Mouse (Mus musculus) embryonic facial prominence, embryonic 11.5 days (tissue): Measurements from ENCODE around the gene Aktip. TPM values are rescaled to one million over a fixed set of nuclear protein-coding genes. Genes with fewer than 3 reads are reported as not detected.

ENCODE experiments used
- ATAC-seq: fragments of 200-750 bp; cut with Nextera tagmentation; replicated peaks from 2 replicates; pipeline ENCODE4 v1.8.0; 2017; ENCODE audit warnings: low read depth; ENCODE audit not compliant: insufficient number of reproducible peaks, low FRiP score, low TSS enrichment
- DNase-seq: peaks from one replicate; pipeline ENCODE4 v3.0.0-alpha.2; 2015; ENCODE audit warnings: low spot score
- H3K27ac ChIP-seq: fragments of 300-500 bp; sonication (generic); replicated peaks from 2 replicates; pipeline ENCODE4 v1.5.1; 2014; ENCODE audit warnings: mild to moderate bottlenecking, low read depth, low read length, control low read depth
- H3K27me3 ChIP-seq: fragments of 300-500 bp; sonication (generic); 2 replicates; pipeline ENCODE4 v1.6.1; 2014; ENCODE audit warnings: mild to moderate bottlenecking, low read length, moderate library complexity, mixed read lengths; ENCODE audit not compliant: control insufficient read depth, insufficient read depth
- H3K36me3 ChIP-seq: fragments of 300-500 bp; sonication (generic); replicated peaks from 2 replicates; pipeline ENCODE4 v1.6.1; 2014; ENCODE audit warnings: low read depth, mild to moderate bottlenecking, low read length, moderate library complexity, mixed read lengths; ENCODE audit not compliant: control insufficient read depth, insufficient read depth
- H3K4me1 ChIP-seq: fragments of 300-500 bp; sonication (generic); 2 replicates; pipeline ENCODE4 v1.6.1; 2014; ENCODE audit warnings: low read length, mixed read lengths; ENCODE audit not compliant: control insufficient read depth, insufficient read depth
- H3K4me2 ChIP-seq: fragments of 300-500 bp; sonication (generic); 2 replicates; pipeline ENCODE4 v1.6.1; 2014; ENCODE audit warnings: low read depth, mild to moderate bottlenecking, control low read depth, low read length, moderate library complexity
- H3K4me3 ChIP-seq: fragments of 300-500 bp; sonication (generic); 2 replicates; pipeline ENCODE4 v1.5.1; 2014; ENCODE audit warnings: low read depth, low read length, control low read depth
- H3K9ac ChIP-seq: fragments of 300-500 bp; sonication (generic); replicated peaks from 2 replicates; pipeline ENCODE4 v1.6.1; 2014; ENCODE audit warnings: mild to moderate bottlenecking, control low read depth, low read length
- H3K9me3 ChIP-seq: fragments of 300-500 bp; sonication (generic); replicated peaks from 2 replicates; pipeline ENCODE4 v1.6.1; 2016; ENCODE audit warnings: mild to moderate bottlenecking, low read length, inconsistent platforms, mixed read lengths; ENCODE audit not compliant: control insufficient read depth
- WGBS: fragments of 180-500 bp; shearing (Covaris S2); extraction: QIAGEN DNeasy Blood & Tissue Kit; methylation state at CpG from one replicate; pipeline ENCODE4 v1.1.7; 2014; 5-methylcytosine and 5-hydroxymethylcytosine counted together
- polyA plus RNA-seq: library from polyadenylated mRNA; unstranded; fragments of >200 nt; fragmentation: Nextera tagmentation; extraction: Ambion mirVana; gene quantifications from 2 replicates; pipeline ENCODE4 v1.2.1, GENCODE M21; 2014

Gene Aktip
- polyA plus RNA-seq, 1 experiment from 2014 or later = 64.9 TPM

DNA sequence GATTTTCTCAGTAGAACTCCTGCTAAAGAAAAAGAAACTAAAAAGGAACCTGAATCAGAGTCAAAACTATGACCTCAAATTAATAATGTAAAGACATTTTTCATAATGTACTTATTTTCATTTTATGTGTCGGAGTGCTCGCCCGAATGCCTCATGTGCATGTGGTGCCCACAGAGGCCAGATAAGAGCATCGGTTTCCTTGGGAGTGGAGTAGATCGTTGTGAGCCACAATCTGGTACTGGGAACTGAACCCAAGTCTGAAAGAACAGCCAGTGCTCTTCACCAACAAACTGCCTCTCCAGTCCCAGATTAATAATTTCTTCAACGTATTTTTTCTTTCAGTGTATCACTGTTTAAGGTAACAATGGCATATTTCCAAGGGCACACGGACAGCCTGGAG is 24.5 kb upstream of the Aktip start:
- H3K27ac ChIP-seq = no peak overlapping the region
- no peak for ATAC-seq
- DNase-seq = no peak
- 92% methylated on average over 7 of the region's 7 CpGs for WGBS
- no peaks in the 10 kb centered on the region for H3K36me3 ChIP-seq
- no peaks in the 10 kb centered on the region for H3K4me1 ChIP-seq
- no peaks in the 10 kb centered on the region for H3K27me3 ChIP-seq
- H3K9ac ChIP-seq = no peak overlapping the region
- H3K4me2 ChIP-seq = no peak overlapping the region
- H3K4me3 ChIP-seq = no peak overlapping the region
- no peaks in the 10 kb centered on the region for H3K9me3 ChIP-seq

- no peak for ATAC-seq
These were observed 22.1 kb upstream of the Aktip start for GRCm38 (mm10) chr8:91221841-91222240.

DNA sequence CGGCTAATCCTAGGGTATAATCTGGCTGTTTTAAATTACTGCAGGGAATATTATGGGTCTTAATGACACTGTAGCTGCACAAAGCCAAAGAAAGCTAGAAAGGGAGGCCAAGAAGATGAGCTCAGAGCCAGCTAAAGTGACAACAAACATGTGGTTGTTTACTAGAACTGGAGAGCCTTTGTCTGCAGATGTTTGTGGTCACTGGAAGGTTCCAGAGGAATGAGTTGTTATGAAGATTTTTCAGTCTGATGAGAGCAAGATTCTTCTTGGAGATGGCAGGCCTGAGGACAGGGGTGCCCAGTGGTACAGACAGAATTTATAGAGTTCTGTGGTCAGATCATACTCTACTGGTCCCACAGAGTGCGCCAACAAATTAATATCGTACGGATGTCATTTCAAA is 18.5 kb upstream of the Aktip start:
- Histone ChIP-seq H3K9ac (no peak overlapping the region), H3K27me3 (no peaks in the 10 kb centered on the region), H3K36me3 (no peaks in the 10 kb centered on the region), H3K4me2 (no peak overlapping the region), H3K27ac (no peak overlapping the region), H3K4me3 (no peak overlapping the region), H3K9me3 (no peaks in the 10 kb centered on the region), H3K4me1 (no peaks in the 10 kb centered on the region)
- DNase-seq (no peak), ATAC-seq (no peak)
- 91% methylated on average over 4 of the region's 4 CpGs for WGBS

More at GRCm38 (mm10) chr8:91221841-91222240, 22.1 kb upstream of the Aktip start:
- WGBS = 95% methylated on average over 2 of the region's 2 CpGs
- Histone ChIP-seq H3K36me3 (no peaks in the 10 kb centered on the region), H3K27me3 (no peaks in the 10 kb centered on the region), H3K9me3 (no peaks in the 10 kb centered on the region), H3K27ac (no peak overlapping the region), H3K9ac (no peak overlapping the region), H3K4me3 (no peak overlapping the region), H3K4me2 (no peak overlapping the region), H3K4me1 (no peaks in the 10 kb centered on the region)
- no peak for DNase-seq

DNA sequence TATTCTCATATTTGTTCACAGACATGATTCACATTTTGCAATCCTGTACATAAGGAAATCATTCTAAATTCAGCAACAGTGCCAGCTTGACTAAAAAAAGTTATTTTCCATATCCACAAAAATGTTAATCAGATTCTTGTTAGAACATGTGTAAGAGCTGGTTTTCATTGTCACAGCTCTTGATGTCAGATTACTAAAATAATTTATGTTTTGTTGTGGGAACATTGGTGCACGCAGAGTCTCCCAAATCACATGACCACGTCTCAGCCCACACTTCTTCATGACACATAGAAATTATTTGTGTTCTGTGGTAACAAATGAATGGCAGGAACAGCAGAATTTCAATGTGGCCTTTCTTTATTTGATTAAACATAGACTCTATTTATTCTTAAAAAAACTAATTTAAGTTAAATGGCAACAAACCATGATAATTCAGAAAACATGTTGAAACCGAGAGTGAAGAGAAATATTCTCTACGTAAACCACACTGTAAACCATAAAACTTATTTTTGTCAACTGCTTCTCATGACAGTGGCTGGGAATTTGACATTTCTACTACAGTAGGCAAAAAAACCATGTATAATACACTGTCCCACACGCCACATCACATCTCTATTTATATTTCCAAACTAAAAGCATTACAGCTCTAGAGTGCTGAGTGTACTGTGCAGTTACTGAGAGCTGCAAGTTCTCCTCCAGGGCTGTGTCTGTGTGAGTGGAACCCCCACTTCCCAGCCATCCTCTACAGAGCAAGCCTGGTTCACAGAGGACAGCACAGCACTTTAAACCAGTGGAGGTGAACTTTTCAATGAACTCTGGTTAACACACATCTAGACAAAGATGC is 17.5 kb upstream of the Aktip start:
- H3K36me3 ChIP-seq = no peaks in the 10 kb centered on the region
- no peaks in the 10 kb centered on the region for H3K27me3 ChIP-seq
- WGBS = 88% methylated on average over 5 of the region's 5 CpGs
- H3K4me1 ChIP-seq = no peaks in the 10 kb centered on the region
- H3K4me3 ChIP-seq = no peak overlapping the region
- DNase-seq (no peak), ATAC-seq (no peak)
- H3K27ac ChIP-seq = no peak overlapping the region
- no peaks in the 10 kb centered on the region for H3K9me3 ChIP-seq
- H3K9ac ChIP-seq = no peak overlapping the region
- H3K4me2 ChIP-seq = no peak overlapping the region

- no peaks in the 10 kb centered on the region for H3K4me1 ChIP-seq
- H3K4me3 ChIP-seq = no peak overlapping the region
- H3K27ac ChIP-seq = no peak overlapping the region
- DNase-seq = no peak
- H3K36me3 ChIP-seq = no peaks in the 10 kb centered on the region
- no peak for ATAC-seq
- no peak overlapping the region for H3K9ac ChIP-seq
- no peaks in the 10 kb centered on the region for H3K9me3 ChIP-seq
- WGBS = 79% methylated on average over 3 of the region's 3 CpGs
- H3K27me3 ChIP-seq = no peaks in the 10 kb centered on the region
- H3K4me2 ChIP-seq = no peak overlapping the region
These were observed 14.5 kb upstream of the Aktip start for GRCm38 (mm10) chr8:91214287-91214686.

DNA sequence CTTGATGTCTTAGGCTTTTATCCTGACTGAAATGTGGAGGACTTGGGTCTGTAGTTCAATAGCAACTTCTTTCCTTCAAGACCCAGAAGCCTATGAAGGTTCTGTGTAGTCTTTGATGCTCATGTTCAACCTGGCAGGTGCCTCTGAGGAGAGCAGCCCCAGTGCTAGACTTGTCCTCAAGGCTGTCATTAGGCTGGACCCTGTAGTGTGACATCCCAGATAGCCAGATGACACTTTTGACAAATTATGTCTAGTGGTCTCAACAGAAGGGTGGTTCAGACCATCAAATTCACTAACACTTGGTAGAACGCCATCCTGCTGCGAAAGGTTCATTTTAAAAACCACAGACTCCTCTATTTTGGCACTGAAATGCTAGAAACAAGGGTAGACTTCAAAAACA is 13.2 kb upstream of the Aktip start:
- WGBS = 89% methylated on average over 2 of the region's 2 CpGs
- H3K27ac ChIP-seq = no peak overlapping the region
- H3K9ac ChIP-seq = no peak overlapping the region
- H3K4me1 ChIP-seq = no peaks in the 10 kb centered on the region
- ATAC-seq = no peak
- no peaks in the 10 kb centered on the region for H3K9me3 ChIP-seq
- H3K4me2 ChIP-seq = no peak overlapping the region
- no peaks in the 10 kb centered on the region for H3K27me3 ChIP-seq
- DNase-seq = no peak
- no peaks in the 10 kb centered on the region for H3K36me3 ChIP-seq
- H3K4me3 ChIP-seq = no peak overlapping the region

DNA sequence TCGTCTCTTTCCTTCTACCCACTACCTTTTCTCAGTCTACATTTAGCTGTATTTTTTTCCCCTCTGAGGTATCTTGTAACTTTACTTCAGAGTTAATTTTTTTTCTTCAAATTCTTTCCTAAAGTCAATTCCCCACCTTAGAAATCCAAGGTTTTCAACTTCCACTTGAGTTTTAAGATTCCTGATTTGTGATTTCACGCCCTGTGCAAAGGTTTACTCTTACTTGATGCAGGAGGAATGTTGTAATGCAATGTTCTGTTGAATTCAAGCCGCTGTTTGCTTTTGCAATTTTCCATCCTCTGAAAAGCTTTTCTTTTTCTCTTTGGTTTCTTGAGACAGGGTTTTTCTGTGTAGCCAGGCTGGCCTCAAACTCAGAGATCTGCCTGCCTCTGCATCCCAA is 9.9 kb upstream of the Aktip start:
- no peaks in the 10 kb centered on the region for H3K9me3 ChIP-seq
- H3K9ac ChIP-seq = no peak overlapping the region
- 83% methylated on average over 3 of the region's 3 CpGs for WGBS
- no peak for DNase-seq
- no peaks in the 10 kb centered on the region for H3K27me3 ChIP-seq
- H3K36me3 ChIP-seq = no peaks in the 10 kb centered on the region
- no peaks in the 10 kb centered on the region for H3K4me1 ChIP-seq
- ATAC-seq = no peak
- H3K4me3 ChIP-seq = no peak overlapping the region
- H3K4me2 ChIP-seq = no peak overlapping the region
- H3K27ac ChIP-seq = no peak overlapping the region

- Histone ChIP-seq H3K4me1 (no peaks in the 10 kb centered on the region), H3K36me3 (no peaks in the 10 kb centered on the region), H3K4me2 (no peak overlapping the region), H3K9me3 (no peaks in the 10 kb centered on the region), H3K4me3 (no peak overlapping the region), H3K27me3 (no peaks in the 10 kb centered on the region), H3K27ac (no peak overlapping the region), H3K9ac (no peak overlapping the region)
- ATAC-seq (no peak), DNase-seq (no peak)
- WGBS = 78% methylated on average over 2 of the region's 2 CpGs
These were observed 7.9 kb upstream of the Aktip start for GRCm38 (mm10) chr8:91207676-91208075.
